Mouse (Mus musculus): ENCODE data around the gene Ndufb6. TPM values are rescaled to one million over a fixed set of nuclear protein-coding genes. Genes with fewer than 3 reads are reported as not detected.

The Ndufb6 gene
- total RNA-seq, 2 experiments from 2014 or later, result 253 to 256 TPM

- DNase-seq, result no peak
- intact Hi-C loops (cut with DNase I), result loop anchor here (5.0 kb wide), 1 partner anchor 85 kb away; no protein-coding TSS in a partner anchor
Observed at GRCm38 (mm10) chr4:40267681-40268080, 11.5 kb downstream of the Ndufb6 start.

DNA sequence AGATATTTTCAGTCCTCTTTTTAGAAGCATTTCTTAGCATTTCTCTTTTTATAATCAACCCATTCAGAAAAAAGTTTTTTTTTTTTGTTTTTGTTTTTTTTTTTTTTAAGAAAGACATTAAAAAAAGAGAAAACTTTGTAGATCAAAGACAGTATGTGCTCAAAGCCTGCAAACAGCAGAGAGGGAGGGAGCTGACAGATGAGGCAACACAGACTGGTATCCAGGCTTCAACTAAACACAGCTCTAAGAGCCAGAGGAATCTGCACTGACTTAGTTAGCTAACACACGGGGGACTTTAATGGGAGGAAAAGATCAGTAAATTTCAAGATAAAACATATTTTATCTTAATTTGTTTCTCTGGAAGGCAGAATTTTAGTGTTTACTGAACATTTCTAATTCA lies 14.9 kb downstream of the Ndufb6 start:
- no peak for DNase-seq
- intact Hi-C loops (cut with DNase I), result no loop called here

- DNase-seq, result no peak
- intact Hi-C loops (cut with DNase I), result no loop called here
Observed at GRCm38 (mm10) chr4:40254385-40255103, 24.7 kb downstream of the Ndufb6 start.

DNA sequence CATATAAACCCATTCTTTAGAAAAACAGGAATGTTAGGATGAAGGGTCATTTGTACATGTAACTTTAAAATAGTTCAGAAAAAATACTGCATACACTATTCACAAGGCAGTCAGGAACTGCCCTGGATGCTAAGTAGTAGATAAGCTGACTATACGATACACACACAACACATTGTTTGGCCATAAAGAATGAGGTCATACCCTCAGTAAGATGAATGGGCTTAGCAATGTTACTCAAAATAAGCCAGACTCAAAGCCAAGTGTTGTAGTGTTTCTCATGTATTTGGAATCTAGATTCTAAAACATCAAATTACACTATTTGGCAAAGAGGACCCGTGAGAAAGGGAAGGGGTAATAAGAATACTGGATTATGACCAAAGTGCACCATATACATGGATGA lies 25.5 kb downstream of the Ndufb6 start:
- DNase-seq, result no peak
- intact Hi-C loops (cut with DNase I), result no loop called here

DNA sequence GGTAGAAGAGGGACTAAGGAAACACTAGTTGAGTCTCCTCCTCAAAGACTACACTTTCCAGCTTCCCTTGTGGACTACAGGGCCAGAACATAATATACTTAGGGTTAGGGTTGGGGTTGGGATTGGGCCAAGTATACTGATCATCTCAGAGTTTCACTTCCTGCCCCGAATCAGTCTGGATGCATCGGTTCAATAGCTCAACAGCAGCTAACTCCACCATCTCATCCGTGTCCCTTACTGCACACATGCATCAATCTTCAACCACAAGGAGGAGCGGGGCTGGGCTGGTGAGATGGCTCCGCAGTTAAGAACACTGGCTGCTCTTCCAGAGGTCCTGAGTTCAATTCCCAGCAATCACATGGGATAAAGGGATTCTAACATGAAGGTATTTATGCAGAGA lies 28.2 kb downstream of the Ndufb6 start:
- intact Hi-C loops (cut with DNase I), result no loop called here

DNA sequence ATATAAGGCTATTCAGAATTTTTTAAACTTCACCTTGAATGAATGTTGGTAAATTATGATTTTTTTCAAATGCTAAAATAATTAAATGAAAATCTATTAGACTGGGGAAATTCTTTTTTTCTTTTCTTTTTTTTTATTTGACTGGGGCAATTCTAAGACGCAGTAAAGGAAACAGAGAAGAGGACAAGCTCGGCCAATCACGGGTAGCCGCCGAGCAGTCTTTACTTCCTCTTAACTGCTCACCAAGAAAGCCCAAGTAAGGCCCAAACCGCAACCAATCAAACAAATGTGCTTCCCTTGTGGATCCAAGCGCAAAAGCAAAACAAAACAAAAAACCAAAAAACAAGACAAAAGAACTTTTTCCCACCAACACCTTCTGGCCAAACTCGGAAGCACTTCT lies 35.2 kb downstream of the Ndufb6 start:
- intact Hi-C loops (cut with DNase I), result no loop called here
- DNase-seq, result no peak

More for the DNA sequence above, 28.2 kb downstream of the Ndufb6 start:
- no peak for DNase-seq

DNA sequence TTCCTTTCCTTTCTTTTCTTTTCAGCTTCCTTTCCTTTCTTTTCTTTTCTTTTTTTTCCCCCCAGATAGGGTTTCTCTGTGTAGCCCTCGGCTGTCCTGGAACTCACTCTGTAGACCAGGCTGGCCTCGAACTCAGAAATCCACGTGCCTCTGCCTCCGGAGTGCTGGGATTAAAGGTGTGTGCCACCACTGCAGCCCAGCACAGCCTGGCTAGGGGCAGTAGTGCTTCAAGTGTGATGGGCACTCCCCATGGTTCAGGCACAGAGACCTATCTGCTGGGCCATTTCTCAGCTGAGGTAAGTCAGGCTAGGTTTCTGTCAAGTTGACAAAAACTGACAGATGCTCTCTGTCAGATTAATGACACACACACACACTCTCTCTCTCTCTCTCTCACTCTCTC lies 36.2 kb downstream of the Ndufb6 start:
- intact Hi-C loops (cut with DNase I), result no loop called here
- DNase-seq, result no peak

GRCm38 (mm10) chr4:40241928-40242327 lies 37.3 kb downstream of the Ndufb6 start:
- no peak for DNase-seq
- intact Hi-C loops (cut with DNase I), result loop anchor here (2.0 kb wide), 1 partner anchor 37 kb away; the partner anchor contains the start of gene Ndufb6

DNA sequence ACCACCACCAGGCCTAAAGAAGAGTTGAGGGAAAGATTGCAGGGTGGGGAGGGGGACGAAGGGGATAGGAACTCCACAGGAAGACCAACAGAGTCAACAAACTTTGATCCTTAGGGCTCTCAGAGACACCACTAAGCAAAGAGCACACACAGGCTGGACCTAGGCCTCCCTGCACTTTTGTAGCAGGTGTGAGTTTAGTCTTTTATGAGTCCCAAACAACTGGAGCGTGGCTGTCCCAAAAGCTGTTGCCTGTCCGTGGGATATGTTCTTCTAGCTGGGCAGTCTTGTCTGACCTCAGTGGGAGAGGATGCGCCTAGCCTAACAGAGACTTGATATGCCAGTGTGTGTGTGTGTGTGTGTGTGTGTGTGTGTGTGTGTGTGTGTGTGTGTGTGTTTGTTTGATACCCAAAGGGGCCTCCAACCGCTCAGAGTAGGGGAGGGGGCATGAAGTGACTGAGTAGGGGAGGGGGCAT lies 38.9 kb downstream of the Ndufb6 start:
- intact Hi-C loops (cut with DNase I), result loop anchor here (2.0 kb wide), 1 partner anchor 38 kb away; the partner anchor contains the start of gene Ndufb6
- no peak for DNase-seq

DNA sequence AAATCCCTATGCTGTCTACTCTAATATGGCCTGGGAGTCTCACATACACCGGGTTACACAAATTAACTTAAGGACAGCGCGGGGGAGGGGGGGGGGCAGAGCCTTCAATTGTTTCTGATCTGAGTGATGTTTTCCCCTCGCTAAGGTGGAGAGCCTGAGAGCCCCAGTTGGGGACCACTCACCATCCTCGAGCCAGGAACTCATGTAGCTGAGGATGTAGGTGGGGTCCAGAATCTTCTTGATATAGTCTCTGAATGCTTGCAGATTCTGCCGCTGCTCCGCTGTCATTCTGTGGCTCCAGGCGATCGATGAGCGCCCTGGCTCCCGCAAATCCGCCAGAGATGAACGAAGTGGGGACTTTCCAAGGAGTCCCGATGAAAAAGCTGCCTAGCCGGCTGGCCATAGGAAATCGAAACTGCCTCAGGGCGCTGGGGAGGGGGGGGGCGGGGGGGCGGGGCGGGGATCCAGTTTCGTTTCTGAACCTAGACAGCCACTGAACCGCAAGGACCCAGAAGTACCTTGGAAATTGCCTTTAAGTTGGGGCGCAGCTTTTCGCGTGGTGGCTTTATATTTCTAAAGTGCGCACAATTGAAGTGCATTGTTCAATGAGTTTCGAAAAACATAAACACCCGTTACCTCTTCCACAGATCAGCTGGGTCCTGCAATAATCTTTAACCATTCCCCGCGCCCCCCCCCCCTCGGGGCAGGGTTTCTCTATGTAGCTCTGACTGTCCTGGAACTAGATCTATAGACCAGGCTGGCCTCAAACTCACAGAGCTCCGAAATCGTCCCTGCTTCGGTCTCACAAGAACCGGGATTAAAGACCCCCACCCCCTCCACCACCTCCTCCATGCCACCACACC lies 39.6 kb downstream of the Ndufb6 start, which contains the start of gene Ddx58:
Gene Ddx58 (minus strand): TSS at position 420 of the 863 bp plus-strand sequence.
- intact Hi-C loops (cut with DNase I), result loop anchor here (2.0 kb wide), 1 partner anchor 39 kb away; the partner anchor contains the start of gene Ndufb6
- DNase-seq, result peak in 1 of 2 experiments; percentile 36

DNA sequence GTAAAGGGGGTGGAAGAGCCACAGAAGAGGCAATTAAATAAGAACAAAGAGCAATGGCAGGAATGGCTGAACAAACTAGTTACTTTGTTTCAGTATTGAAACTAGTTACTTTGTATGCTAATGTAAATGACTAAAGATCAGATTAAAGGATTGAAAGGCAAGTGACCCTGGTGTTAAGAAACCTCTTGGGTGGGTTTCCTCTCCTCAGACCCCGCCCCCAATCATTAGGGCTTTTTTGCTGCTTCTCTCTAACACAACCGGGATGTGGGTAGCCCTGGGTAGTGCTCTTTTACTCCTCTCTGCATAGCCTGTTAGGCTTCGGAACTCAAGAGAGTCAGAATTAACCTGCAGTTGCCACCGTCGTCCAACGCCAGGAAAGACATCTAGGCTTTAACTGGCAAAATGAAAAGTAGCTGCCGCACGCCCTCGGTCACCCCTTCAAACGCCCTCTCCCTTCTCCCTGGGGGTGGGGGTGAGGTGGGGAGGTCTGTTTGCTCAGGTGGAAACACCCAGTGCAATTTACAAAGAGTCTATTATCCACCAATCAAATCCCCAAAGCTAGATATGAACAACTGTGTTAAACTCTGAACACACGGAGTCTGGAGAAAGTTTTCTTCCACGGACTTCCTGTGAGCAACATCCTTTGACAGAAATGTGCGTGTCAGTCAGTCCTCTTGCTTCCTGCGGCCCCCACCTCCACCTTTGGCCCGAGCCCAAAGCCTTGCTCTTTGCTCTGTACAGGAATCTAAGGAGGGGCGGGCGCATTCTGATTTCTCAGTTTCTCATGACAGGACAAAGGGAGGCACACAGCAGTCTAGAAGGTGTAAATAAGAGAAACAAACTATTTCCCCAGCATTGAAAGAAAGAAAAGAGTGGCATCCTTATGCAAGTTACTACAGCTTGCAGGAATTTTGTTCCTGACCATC lies 40.5 kb downstream of the Ndufb6 start:
- DNase-seq, result peak; percentile 23 to 31
- intact Hi-C loops (cut with DNase I), result no loop called here

GRCm38 (mm10) chr4:40236829-40237228 lies 42.4 kb downstream of the Ndufb6 start:
- intact Hi-C loops (cut with DNase I), result no loop called here
- no peak for DNase-seq

- no peak for DNase-seq
- intact Hi-C loops (cut with DNase I), result no loop called here
Observed at GRCm38 (mm10) chr4:40234256-40234655, 45.0 kb downstream of the Ndufb6 start.

GRCm38 (mm10) chr4:40233062-40233664 lies 46.1 kb downstream of the Ndufb6 start:
- DNase-seq, result no peak
- intact Hi-C loops (cut with DNase I), result no loop called here

GRCm38 (mm10) chr4:40229723-40230122 lies 49.5 kb downstream of the Ndufb6 start:
- intact Hi-C loops (cut with DNase I), result no loop called here
- no peak for DNase-seq

DNA sequence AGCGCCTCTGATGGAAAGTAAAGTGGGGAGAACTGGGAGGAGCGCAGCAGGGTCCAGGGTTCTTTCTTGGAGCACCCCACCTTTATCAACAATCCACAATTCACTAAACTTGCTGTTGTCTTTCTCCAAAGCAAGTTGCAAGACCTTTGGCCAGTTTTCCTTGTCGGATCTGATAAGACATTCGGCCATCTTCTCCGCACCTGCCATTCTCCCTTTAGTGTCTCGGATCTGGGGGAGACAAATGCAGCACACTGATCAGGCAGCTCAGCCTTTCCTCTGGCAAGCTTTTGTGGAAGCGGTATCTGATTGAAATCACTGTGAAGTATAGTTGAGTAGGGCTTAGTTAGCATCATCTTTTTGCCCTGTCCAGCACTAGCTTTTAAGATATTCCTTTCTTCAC lies 51.3 kb downstream of the Ndufb6 start:
- DNase-seq, result no peak
- intact Hi-C loops (cut with DNase I), result no loop called here

- intact Hi-C loops (cut with DNase I), result no loop called here
- no peak for DNase-seq
Observed at GRCm38 (mm10) chr4:40227131-40227530, 52.1 kb downstream of the Ndufb6 start.

DNA sequence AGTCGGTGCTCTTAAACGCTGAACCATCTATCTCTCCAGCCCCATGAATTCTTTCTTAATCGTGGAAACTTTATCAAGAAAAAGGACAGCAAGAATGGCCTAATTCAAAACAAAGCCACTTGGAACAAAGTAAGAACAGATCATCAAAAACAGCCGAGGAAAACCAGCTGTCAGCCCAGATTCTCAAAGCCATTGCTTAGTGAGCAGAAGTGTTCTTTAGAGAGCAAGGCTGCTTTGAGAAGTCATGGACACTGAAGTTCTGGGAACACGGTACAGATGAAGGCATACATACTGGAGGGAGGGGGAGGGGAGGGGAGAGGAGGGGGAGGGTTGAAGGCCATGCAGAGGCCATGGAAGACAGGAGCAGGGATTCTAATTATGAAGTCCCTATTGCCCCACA lies 53.1 kb downstream of the Ndufb6 start:
- intact Hi-C loops (cut with DNase I), result no loop called here
- no peak for DNase-seq

- DNase-seq, result no peak
- intact Hi-C loops (cut with DNase I), result no loop called here
Observed at GRCm38 (mm10) chr4:40221876-40222585, 57.2 kb downstream of the Ndufb6 start.
